Mouse (Mus musculus) CH12.LX (cell line): ENCODE results near the gene Klhl32. TPM values are rescaled to one million over a fixed set of nuclear protein-coding genes. Genes with fewer than 3 reads are reported as not detected.
A peak's percentile ranks its signal among the peaks of the same experiment; 100 is the strongest.

ENCODE experiments used
- DNase-seq: peaks from one replicate; pipeline ENCODE4 v3.0.0-alpha.2; 2013; ENCODE audit errors: extremely low read depth
- H3K27ac ChIP-seq: 2 replicates; pipeline ENCODE4 v1.5.1; 2012; ENCODE audit warnings: low read depth, mild to moderate bottlenecking, control low read depth, moderate library complexity; ENCODE audit not compliant: insufficient read depth
- H3K27me3 ChIP-seq: replicated peaks from 2 replicates; pipeline ENCODE3; 2012; ENCODE audit warnings: inconsistent platforms
- H3K36me3 ChIP-seq, 2 experiments: replicated peaks in 1 of 2; 2 replicates each; pipeline versions ENCODE3 to v1.6.1; 2012; ENCODE audit warnings: inconsistent platforms in 1 of 2, low read length in 1 of 2, mild to moderate bottlenecking in 1 of 2, mixed read lengths in 1 of 2, moderate library complexity in 1 of 2; ENCODE audit not compliant: control insufficient read depth in 1 of 2, insufficient read depth in 1 of 2
- H3K4me1 ChIP-seq, 2 experiments: 2 replicates each; pipeline ENCODE4 v1.6.1; 2012; ENCODE audit warnings: inconsistent platforms in 1 of 2, moderate library complexity in 1 of 2; ENCODE audit not compliant: insufficient read depth in 2 of 2, control insufficient read depth in 1 of 2
- H3K4me2 ChIP-seq: 2 replicates; pipeline ENCODE4 v1.6.1; 2012; ENCODE audit warnings: low read depth, mild to moderate bottlenecking, control low read depth; ENCODE audit not compliant: poor library complexity, insufficient read depth, severe bottlenecking
- H3K4me3 ChIP-seq, 3 experiments: fragments of 150-350 bp in 1 of 3; sonication (generic) in 1 of 3; replicated peaks in 1 of 3; 2 replicates each; pipeline versions ENCODE3 to v1.5.1; 2011 to 2012; ENCODE audit warnings: low read depth in 2 of 3, low read length in 2 of 3, mild to moderate bottlenecking in 2 of 3, moderate library complexity in 2 of 3, control low read depth in 1 of 3, improper control_type of control experiment in 1 of 3, inconsistent platforms in 1 of 3, mixed read lengths in 1 of 3; ENCODE audit not compliant: poor library complexity in 1 of 3
- H3K79me2 ChIP-seq: replicated peaks from 2 replicates; pipeline ENCODE4 v1.6.1; 2012; ENCODE audit warnings: mild to moderate bottlenecking, moderate library complexity; ENCODE audit not compliant: control insufficient read depth, poor library complexity, insufficient read depth, severe bottlenecking; ENCODE audit errors: extremely low read depth
- H3K9ac ChIP-seq: 2 replicates; pipeline ENCODE4 v1.6.1; 2012; ENCODE audit warnings: low read depth, mild to moderate bottlenecking, control low read depth, moderate library complexity; ENCODE audit not compliant: insufficient read depth
- H3K9me3 ChIP-seq: replicated peaks from 2 replicates; pipeline ENCODE3; 2012; ENCODE audit warnings: low read length, inconsistent platforms, mixed read lengths
- CHD1 ChIP-seq: IDR thresholded peaks from 2 replicates; pipeline ENCODE4 v1.6.1; 2012; ENCODE audit warnings: low read depth, low read length, improper control_type of control experiment, inconsistent platforms
- CTCF ChIP-seq, 2 experiments: IDR thresholded peaks in 1 of 2; conservative IDR thresholded peaks in 1 of 2; 2 replicates each; pipeline ENCODE4 v1.5.1; 2011 to 2012; ENCODE audit warnings: low read depth in 2 of 2, low read length in 2 of 2, improper control_type of control experiment in 1 of 2, inconsistent platforms in 1 of 2, mild to moderate bottlenecking in 1 of 2, moderate library complexity in 1 of 2
- ELF1 ChIP-seq: IDR thresholded peaks from 2 replicates; pipeline ENCODE4 v1.6.1; 2014; ENCODE audit warnings: low read depth, mild to moderate bottlenecking, inconsistent platforms, low read length, improper control_type of control experiment
- ETS1 ChIP-seq: conservative IDR thresholded peaks from 2 replicates; pipeline ENCODE4 v1.6.1; 2012; ENCODE audit warnings: low read depth, mild to moderate bottlenecking, inconsistent platforms, low read length, improper control_type of control experiment, moderate library complexity
- GABPA ChIP-seq: IDR thresholded peaks from 2 replicates; pipeline ENCODE4 v1.6.1; 2012; ENCODE audit warnings: low read depth, low read length, improper control_type of control experiment, inconsistent platforms; ENCODE audit not compliant: insufficient replicate concordance
- JUN ChIP-seq: IDR thresholded peaks from 2 replicates; pipeline ENCODE4 v1.6.1; 2011; ENCODE audit warnings: low read depth, mild to moderate bottlenecking, low read length, improper control_type of control experiment, moderate library complexity; ENCODE audit not compliant: insufficient read depth
- JUND ChIP-seq: conservative IDR thresholded peaks from 2 replicates; pipeline ENCODE4 v1.6.1; 2011; ENCODE audit warnings: low read depth, low read length, improper control_type of control experiment
- MAFK ChIP-seq: IDR thresholded peaks from 2 replicates; pipeline ENCODE4 v1.6.1; 2011; ENCODE audit warnings: low read length, improper control_type of control experiment; ENCODE audit not compliant: insufficient replicate concordance
- MAX ChIP-seq: IDR thresholded peaks from 2 replicates; pipeline ENCODE4 v1.6.1; 2011; ENCODE audit warnings: low read length, improper control_type of control experiment
- MAZ ChIP-seq: IDR thresholded peaks from 2 replicates; pipeline ENCODE4 v1.6.1; 2012; ENCODE audit warnings: low read depth, mild to moderate bottlenecking, inconsistent platforms, low read length, improper control_type of control experiment, moderate library complexity
- MXI1 ChIP-seq: IDR thresholded peaks from 2 replicates; pipeline ENCODE4 v1.6.1; 2011; ENCODE audit warnings: mild to moderate bottlenecking, low read depth, low read length, improper control_type of control experiment
- NRF1 ChIP-seq: IDR thresholded peaks from 2 replicates; pipeline ENCODE4 v1.6.1; 2014; ENCODE audit warnings: low read depth, mild to moderate bottlenecking, inconsistent platforms, low read length, improper control_type of control experiment, moderate library complexity
- PAX5 ChIP-seq: IDR thresholded peaks from 2 replicates; pipeline ENCODE4 v1.6.1; 2012; ENCODE audit warnings: low read length, inconsistent platforms, mixed read lengths
- RAD21 ChIP-seq: IDR thresholded peaks from 2 replicates; pipeline ENCODE4 v1.6.1; 2011; ENCODE audit warnings: low read depth, mild to moderate bottlenecking, low read length, improper control_type of control experiment, moderate library complexity
- RCOR1 ChIP-seq: conservative IDR thresholded peaks from 2 replicates; pipeline ENCODE4 v1.6.1; 2012; ENCODE audit warnings: low read depth, mild to moderate bottlenecking, inconsistent platforms, low read length, improper control_type of control experiment
- SIN3A ChIP-seq: IDR thresholded peaks from 2 replicates; pipeline ENCODE4 v1.6.1; 2012; ENCODE audit warnings: low read length, improper control_type of control experiment, inconsistent platforms
- SMC3 ChIP-seq: IDR thresholded peaks from 2 replicates; pipeline ENCODE4 v1.6.1; 2011; ENCODE audit warnings: low read depth, low read length, improper control_type of control experiment
- TBP ChIP-seq: conservative IDR thresholded peaks from 2 replicates; pipeline ENCODE4 v1.6.1; 2011; ENCODE audit warnings: low read depth, low read length, improper control_type of control experiment
- TCF12 ChIP-seq: IDR thresholded peaks from 2 replicates; pipeline ENCODE4 v1.6.1; 2014; ENCODE audit warnings: low read depth, mild to moderate bottlenecking, inconsistent platforms, low read length, improper control_type of control experiment
- USF2 ChIP-seq: conservative IDR thresholded peaks from 2 replicates; pipeline ENCODE4 v1.6.1; 2011; ENCODE audit warnings: low read depth, low read length, improper control_type of control experiment
- ZMIZ1 ChIP-seq: IDR thresholded peaks from 2 replicates; pipeline ENCODE4 v1.6.1; 2012; ENCODE audit warnings: low read depth, mild to moderate bottlenecking, inconsistent platforms, low read length, improper control_type of control experiment
- dilution Hi-C: fragments of 300-500 bp; cut with MboI; formaldehyde crosslinking; loops from 2 replicates; pipeline ENCODE4 v1.14.3; 2020; ENCODE audit warnings: low sequenced_read_pairs; ENCODE audit not compliant: extremely low pct_unique_long_range_greater_than_20kb, extremely low pct_ligation_motif_present
- in situ Hi-C: fragments of 300-500 bp; cut with MboI; formaldehyde crosslinking; loops from 3 replicates; pipeline ENCODE4 v1.14.3; 2019; ENCODE audit warnings: low sequenced_read_pairs, low pct_ligation_motif_present, low pct_unique_long_range_greater_than_20kb, mixed read lengths
- polyA plus RNA-seq: library from polyadenylated mRNA; unstranded; fragments of >175 nt; gene quantifications from 2 replicates; pipeline ENCODE4 v1.2.1, GENCODE M21; 2012; ENCODE audit warnings: low read depth; ENCODE audit not compliant: insufficient read length
- total RNA-seq, 2 experiments: library from RNA; depleted of rRNA; stranded (reverse); fragments of 300-350 nt in 1 of 2; fragments of >200 nt in 1 of 2; gene quantifications; 2 replicates each; pipeline ENCODE4 v1.2.3; 2012 to 2014

Klhl32 gene
- total and polyA plus RNA-seq, 3 experiments: 0.55 to 1.1 (median 0.60) TPM

GRCm38 (mm10) chr4:24698528-24699117 is 152.3 kb downstream of the Klhl32 start:
- Histone ChIP-seq H3K4me3 (no peak overlapping the region), H3K36me3 (no peaks in the 10 kb centered on the region), H3K4me1 (no peaks in the 10 kb centered on the region), H3K27ac (no peak overlapping the region), H3K9ac (no peak overlapping the region), H3K27me3 (no peaks in the 10 kb centered on the region), H3K9me3 (no peaks in the 10 kb centered on the region), H3K4me2 (no peak overlapping the region), H3K79me2 (no peaks in the 10 kb centered on the region)
- DNase-seq: peak; percentile 21
- dilution Hi-C loops: no loop called here
- TF ChIP-seq CHD1: no peak
- no peak for TF ChIP-seq RCOR1
- TF ChIP-seq RAD21: peak; percentile 88
- peak; percentile 66 for TF ChIP-seq SMC3
- TF ChIP-seq MAFK: no peak
- peak; percentile 48 to 80 for TF ChIP-seq CTCF (conservative IDR thresholded peaks at IDR 0.05 in 1 of 2, IDR thresholded peaks at IDR 0.05 in 1 of 2; ENCODE audit: low read depth in 2 of 2, low read length in 2 of 2)
- in situ Hi-C loops: no loop called here

GRCm38 (mm10) chr4:24680080-24680479 is 170.8 kb downstream of the Klhl32 start:
- no peak for TF ChIP-seq ZMIZ1
- Histone ChIP-seq H3K4me2 (no peak overlapping the region; the same call in 1 of the 2 replicates), H3K79me2 (no peaks in the 10 kb centered on the region), H3K4me1 (peaks cover 0 to 6% of the 10 kb centered on the region in 2 experiments; a peak in 2 of 4 replicates), H3K27me3 (no peaks in the 10 kb centered on the region), H3K4me3 (no peak overlapping the region), H3K27ac (no peak overlapping the region), H3K36me3 (no peaks in the 10 kb centered on the region), H3K9ac (no peak overlapping the region), H3K9me3 (no peaks in the 10 kb centered on the region)
- dilution Hi-C loops: no loop called here
- in situ Hi-C loops: no loop called here
- DNase-seq: peak; percentile 4

- dilution Hi-C loops (no loop called here), in situ Hi-C loops (no loop called here)
- Histone ChIP-seq H3K27me3 (no peaks in the 10 kb centered on the region), H3K36me3 (no peaks in the 10 kb centered on the region), H3K4me2 (no peak overlapping the region), H3K79me2 (no peaks in the 10 kb centered on the region), H3K4me1 (no peaks in the 10 kb centered on the region), H3K9ac (no peak overlapping the region), H3K4me3 (no peak overlapping the region), H3K27ac (no peak overlapping the region), H3K9me3 (no peaks in the 10 kb centered on the region)
- no peak for TF ChIP-seq JUND
- no peak for TF ChIP-seq TCF12
- TF ChIP-seq MAZ: no peak
- TF ChIP-seq MAFK: no peak
- no peak for TF ChIP-seq GABPA
- no peak for TF ChIP-seq PAX5
- TF ChIP-seq CTCF (conservative IDR thresholded peaks at IDR 0.05 in 1 of 2, IDR thresholded peaks at IDR 0.05 in 1 of 2; ENCODE audit: low read depth in 2 of 2, low read length in 2 of 2): no peak
- TF ChIP-seq JUN: no peak
- no peak for TF ChIP-seq SIN3A
- TF ChIP-seq MXI1: no peak
- TF ChIP-seq ETS1: no peak
- no peak for TF ChIP-seq NRF1
- no peak for TF ChIP-seq ELF1
- TF ChIP-seq MAX: no peak
- no peak for TF ChIP-seq USF2
- TF ChIP-seq TBP: no peak
- no peak for DNase-seq
These were observed 180.9 kb downstream of the Klhl32 start for GRCm38 (mm10) chr4:24670007-24670406.
